In the genomic region with DNA sequence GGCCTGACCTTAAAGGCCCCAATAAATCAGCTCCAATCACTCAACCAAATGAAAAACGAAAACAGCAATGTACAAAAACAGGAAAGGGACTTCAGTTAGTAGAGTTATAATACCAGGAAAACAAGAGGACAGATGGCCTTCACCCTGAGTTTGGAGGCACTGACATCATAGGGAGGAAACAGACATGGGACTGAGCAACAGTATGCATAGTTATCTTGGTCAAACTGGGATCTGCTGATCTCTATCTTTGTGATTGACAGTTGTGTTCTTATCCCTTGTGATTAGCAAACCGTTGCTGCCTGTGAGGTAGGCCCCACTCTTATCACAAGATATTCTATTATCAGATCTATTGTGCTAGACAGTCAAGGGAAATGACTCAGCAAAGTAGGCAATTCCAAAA, we compare ENCODE assay signal across 21 mouse cellular contexts.
DNase-seq lines count a peak whose midpoint lies in the region; ATAC-seq and TF ChIP-seq lines count a peak whose summit lies in the region.
"Had no signal": no experiment of that assay in that cellular context is flagged by ENCODE, and none has a peak within 500 bp of the region (broad histone marks: within the 10 kb centered on the region; RNA-seq: fewer than 3 reads in every experiment).

No protein-coding gene starts in this region.

- no peak; the same call in 1 of the 2 replicates for ATAC-seq in kidney, postnatal 0 days (replicated peaks; ENCODE audit: low FRiP score, low read depth)
- ATAC-seq: activated CD4-positive, CD25-positive, alpha-beta regulatory T cell, adult 4 months; forebrain, embryonic 15.5 days; inflammation-experienced regulatory T-cells, adult 6 months had no signal

- H3K4me1 ChIP-seq in kidney, postnatal 0 days (replicated peaks; ENCODE audit: insufficient read depth, low read length), result no peaks in the 10 kb centered on the region
- H3K4me1 ChIP-seq: forebrain, embryonic 15.5 days; liver, embryonic 13.5 days; midbrain, embryonic 12.5 days; neural tube, embryonic 15.5 days had no signal

- no peak overlapping the region for H3K9ac ChIP-seq in kidney, postnatal 0 days (ENCODE audit: low read depth, low read length)
- H3K9ac ChIP-seq: forebrain, embryonic 15.5 days; hindbrain, embryonic 14.5 days; liver, embryonic 13.5 days; lung, embryonic 14.5 days; midbrain, embryonic 12.5 days; neural tube, embryonic 15.5 days had no signal

- no peaks in the 10 kb centered on the region for H3K36me3 ChIP-seq in kidney, postnatal 0 days (ENCODE audit: insufficient read depth, low read length)
- H3K36me3 ChIP-seq: forebrain, embryonic 15.5 days; liver, embryonic 13.5 days; midbrain, embryonic 12.5 days; neural tube, embryonic 15.5 days had no signal

- H3K4me2 ChIP-seq in kidney, postnatal 0 days (ENCODE audit: low read length), result no peak overlapping the region
- H3K4me2 ChIP-seq: forebrain, embryonic 15.5 days; hindbrain, embryonic 14.5 days; liver, embryonic 13.5 days; lung, embryonic 14.5 days; midbrain, embryonic 12.5 days; neural tube, embryonic 15.5 days had no signal

- no peaks in the 10 kb centered on the region for H3K9me3 ChIP-seq in kidney, postnatal 0 days (replicated peaks; ENCODE audit: low read length)
- H3K9me3 ChIP-seq: forebrain, embryonic 15.5 days; liver, embryonic 13.5 days; midbrain, embryonic 12.5 days; neural tube, embryonic 15.5 days had no signal

- DNase-seq in adrenal gland, adult 8-10 months, result peak; percentile 13
- no peak for DNase-seq in adrenal gland, postnatal 4 days (ENCODE audit: low spot score in 2 of 2)
- DNase-seq in lung, postnatal 25 days (ENCODE audit: low spot score), result peak; percentile 18
- DNase-seq in lung, postnatal 14 days, result no peak
- DNase-seq in kidney, postnatal 0 days (ENCODE audit: low spot score), result peak; percentile 27
- no peak for DNase-seq in embryo, embryonic 10 days (ENCODE audit: low spot score)
- no peak for DNase-seq in Muller cell, postnatal 12 days (ENCODE audit: inconsistent ontology term)
- DNase-seq: cerebellum, adult 8-10 months; cerebellum, postnatal 36 days; heart, postnatal 4 days; liver, embryonic 13.5 days; thymus, adult 18-20 months; thymus, postnatal 36 days had no signal

- no peak overlapping the region for H3K27ac ChIP-seq in kidney, postnatal 0 days
- H3K27ac ChIP-seq: forebrain, embryonic 15.5 days; hindbrain, embryonic 14.5 days; left cerebral cortex, adult 2 months; liver, embryonic 13.5 days; midbrain, embryonic 12.5 days; neural tube, embryonic 15.5 days had no signal

- no peak overlapping the region for H3K4me3 ChIP-seq in kidney, postnatal 0 days (replicated peaks; ENCODE audit: low read depth, low read length)
- H3K4me3 ChIP-seq: forebrain, embryonic 15.5 days; left cerebral cortex, adult 2 months; liver, embryonic 13.5 days; midbrain, embryonic 12.5 days; neural tube, embryonic 15.5 days had no signal

- 47% methylated on average over 2 of the region's 2 CpGs for WGBS in kidney, postnatal 0 days

- H3K27me3 ChIP-seq in kidney, postnatal 0 days (ENCODE audit: insufficient read depth, low read length), result no peaks in the 10 kb centered on the region
- H3K27me3 ChIP-seq: forebrain, embryonic 15.5 days; liver, embryonic 13.5 days; midbrain, embryonic 12.5 days; neural tube, embryonic 15.5 days had no signal

- no peak for TF ChIP-seq CTCF in kidney, postnatal 0 days (IDR thresholded peaks at IDR 0.05; ENCODE audit: low read depth)

Comparison
In these comparisons a context has a peak if more than half of its experiments do, and no peak if none do; other contexts are left out.
1. DNase-seq: peak in adrenal gland, adult 8-10 months (single experiment), lung, postnatal 25 days (single experiment) and kidney, postnatal 0 days (single experiment); none in adrenal gland, postnatal 4 days (0 of 2), lung, postnatal 14 days (single experiment), embryo, embryonic 10 days (single experiment) and Muller cell, postnatal 12 days (single experiment).